Mouse (Mus musculus): ENCODE data around the gene Grap. TPM values are rescaled to one million over a fixed set of nuclear protein-coding genes. Genes with fewer than 3 reads are reported as not detected.

Gene Grap
- polyA plus RNA-seq, 1 experiment from 2014 or later: 10.3 TPM

DNA sequence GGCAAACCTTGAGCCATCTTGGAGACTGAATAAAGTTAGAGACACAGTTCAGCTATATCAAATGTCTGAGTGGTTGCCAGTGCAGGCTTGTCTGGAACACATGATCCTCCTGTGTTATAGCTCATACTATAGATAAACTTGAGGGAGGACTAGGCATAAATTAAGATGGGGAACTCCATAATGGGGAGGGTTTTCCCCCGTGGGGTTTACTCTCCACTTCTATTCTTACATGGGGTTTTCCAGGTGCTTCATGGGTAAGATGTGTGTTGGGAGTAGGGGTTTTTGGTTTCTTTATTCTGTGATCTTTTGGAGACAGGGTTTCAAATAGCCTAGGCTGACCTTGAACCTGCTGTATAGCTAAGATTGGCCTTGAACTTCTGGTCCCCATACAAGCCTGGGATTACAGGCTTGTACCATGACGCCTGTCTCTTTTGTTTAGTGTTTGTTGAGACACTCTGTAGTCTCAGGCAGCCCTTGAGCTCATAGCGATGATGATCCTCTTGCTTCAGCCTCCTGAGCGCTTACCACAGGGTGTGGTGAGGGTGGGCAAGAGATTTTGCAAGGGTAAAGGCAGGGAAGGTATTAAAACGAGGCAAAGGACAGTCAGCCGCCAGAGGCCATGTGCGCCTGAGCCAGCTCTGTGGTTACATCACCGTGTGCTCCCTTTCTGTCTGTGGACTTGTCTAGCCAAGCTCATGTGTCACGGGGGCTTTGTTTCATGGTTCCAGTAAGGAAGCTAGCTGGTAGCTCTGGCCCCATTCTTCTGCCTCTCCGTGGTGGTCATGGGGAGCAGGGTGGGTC lies 5.8 kb upstream of the Grap start:
- Histone ChIP-seq H3K4me3 (ENCODE audit: control insufficient read depth in 1 of 2, insufficient read depth in 1 of 2, low read depth in 1 of 2, low read length in 2 of 2) (no peak overlapping the region), H3K4me2 (ENCODE audit: low read length) (no peak overlapping the region), H3K27ac (replicated peaks in 1 of 2; ENCODE audit: control insufficient read depth in 1 of 2, insufficient read depth in 1 of 2, low read depth in 2 of 2, low read length in 2 of 2) (no peak overlapping the region), H3K4me1 (ENCODE audit: control insufficient read depth in 2 of 2, insufficient read depth in 2 of 2, low read length in 2 of 2) (peaks cover 7 to 11% of the 10 kb centered on the region in 2 experiments; a peak in 3 of 4 replicates), H3K9me3 (ENCODE audit: control insufficient read depth, low read length) (no peaks in the 10 kb centered on the region), H3K9ac (ENCODE audit: low read length) (no peak overlapping the region), H3K27me3 (ENCODE audit: control insufficient read depth, insufficient read depth, low read length) (no peaks in the 10 kb centered on the region), H3K36me3 (ENCODE audit: control insufficient read depth, insufficient read depth, low read length) (no peaks in the 10 kb centered on the region)
- no peak for ATAC-seq (ENCODE audit: insufficient number of reproducible peaks, insufficient read depth, low FRiP score, low read depth)
- WGBS: 68% methylated on average over 10 of the region's 10 CpGs

DNA sequence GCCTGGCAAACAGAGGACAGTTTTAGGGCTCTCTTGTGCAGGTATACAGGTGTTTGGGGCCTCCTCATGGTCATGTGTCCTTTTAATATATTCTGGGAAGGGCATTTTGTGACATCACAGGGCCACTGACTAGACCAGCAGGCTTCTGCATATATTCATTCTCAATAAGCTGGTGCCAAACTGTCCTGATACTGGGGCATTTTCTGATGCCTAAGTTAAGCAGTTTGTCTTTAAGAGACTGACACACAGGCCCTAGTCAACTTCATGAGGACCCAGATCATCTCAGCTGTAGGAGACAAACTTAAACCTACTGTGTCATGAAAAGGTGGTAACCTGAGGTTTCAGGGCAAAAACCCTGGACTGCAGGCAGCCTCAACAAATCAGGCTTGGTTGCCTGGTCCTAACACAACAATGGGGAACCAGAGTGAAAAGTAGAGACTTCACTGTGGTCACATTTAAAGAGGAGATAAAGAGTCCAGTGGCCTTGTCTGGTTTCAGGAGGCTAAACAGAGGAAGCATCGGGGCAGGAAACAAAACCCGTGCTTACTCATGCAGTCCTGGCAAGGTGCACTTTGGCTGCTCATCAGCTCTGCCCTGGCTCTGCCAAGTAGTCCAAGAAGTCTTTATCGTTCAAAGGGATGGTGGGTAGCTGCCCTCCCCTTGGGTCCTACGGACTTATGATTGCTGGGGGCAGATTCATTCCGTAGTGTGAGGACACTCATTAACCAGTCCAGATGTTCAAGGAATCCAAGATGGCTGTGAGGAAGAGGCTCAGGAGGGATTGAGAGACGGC lies 4.9 kb upstream of the Grap start:
- Histone ChIP-seq H3K36me3 (ENCODE audit: control insufficient read depth, insufficient read depth, low read length) (no peaks in the 10 kb centered on the region), H3K4me2 (ENCODE audit: low read length) (no peak overlapping the region), H3K27ac (replicated peaks in 1 of 2; ENCODE audit: control insufficient read depth in 1 of 2, insufficient read depth in 1 of 2, low read depth in 2 of 2, low read length in 2 of 2) (no peak overlapping the region), H3K4me3 (ENCODE audit: control insufficient read depth in 1 of 2, insufficient read depth in 1 of 2, low read depth in 1 of 2, low read length in 2 of 2) (no peak overlapping the region), H3K4me1 (ENCODE audit: control insufficient read depth in 2 of 2, insufficient read depth in 2 of 2, low read length in 2 of 2) (peaks cover 7 to 11% of the 10 kb centered on the region in 2 experiments; a peak in 3 of 4 replicates), H3K27me3 (ENCODE audit: control insufficient read depth, insufficient read depth, low read length) (no peaks in the 10 kb centered on the region), H3K9ac (ENCODE audit: low read length) (no peak overlapping the region), H3K9me3 (ENCODE audit: control insufficient read depth, low read length) (no peaks in the 10 kb centered on the region)
- ATAC-seq (ENCODE audit: insufficient number of reproducible peaks, insufficient read depth, low FRiP score, low read depth): no peak
- 57% methylated on average over 6 of the region's 6 CpGs for WGBS

DNA sequence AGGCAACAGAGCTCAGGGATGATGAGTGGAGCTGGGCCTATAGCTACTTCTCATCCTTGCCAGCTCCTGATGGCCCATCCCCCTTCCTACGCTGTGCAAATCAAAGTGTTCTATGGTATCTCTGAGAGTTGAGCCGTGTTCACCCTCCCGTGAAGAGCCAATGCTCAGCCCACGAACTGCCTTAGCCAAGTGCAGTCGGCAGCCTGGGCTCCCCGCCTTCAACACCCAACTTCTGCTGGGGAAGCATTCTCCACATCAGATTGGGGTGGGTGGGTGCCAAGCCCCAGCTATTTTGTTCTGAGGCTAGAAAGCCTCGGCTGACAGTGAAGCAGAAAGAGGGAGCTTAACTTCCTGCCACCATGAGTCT lies 4.3 kb upstream of the Grap start:
- H3K27me3 ChIP-seq (ENCODE audit: control insufficient read depth, insufficient read depth, low read length): no peaks in the 10 kb centered on the region
- H3K4me1 ChIP-seq (ENCODE audit: control insufficient read depth in 2 of 2, insufficient read depth in 2 of 2, low read length in 2 of 2): peaks cover 7 to 11% of the 10 kb centered on the region in 2 experiments; a peak in 3 of 4 replicates
- H3K4me3 ChIP-seq (ENCODE audit: control insufficient read depth in 1 of 2, insufficient read depth in 1 of 2, low read depth in 1 of 2, low read length in 2 of 2): no peak overlapping the region
- H3K36me3 ChIP-seq (ENCODE audit: control insufficient read depth, insufficient read depth, low read length): no peaks in the 10 kb centered on the region
- H3K9me3 ChIP-seq (ENCODE audit: control insufficient read depth, low read length): no peaks in the 10 kb centered on the region
- H3K27ac ChIP-seq (replicated peaks in 1 of 2; ENCODE audit: control insufficient read depth in 1 of 2, insufficient read depth in 1 of 2, low read depth in 2 of 2, low read length in 2 of 2): no peak overlapping the region
- WGBS: 68% methylated on average over 7 of the region's 7 CpGs
- no peak overlapping the region for H3K9ac ChIP-seq (ENCODE audit: low read length)
- ATAC-seq (ENCODE audit: insufficient number of reproducible peaks, insufficient read depth, low FRiP score, low read depth): no peak
- H3K4me2 ChIP-seq (ENCODE audit: low read length): no peak overlapping the region

DNA sequence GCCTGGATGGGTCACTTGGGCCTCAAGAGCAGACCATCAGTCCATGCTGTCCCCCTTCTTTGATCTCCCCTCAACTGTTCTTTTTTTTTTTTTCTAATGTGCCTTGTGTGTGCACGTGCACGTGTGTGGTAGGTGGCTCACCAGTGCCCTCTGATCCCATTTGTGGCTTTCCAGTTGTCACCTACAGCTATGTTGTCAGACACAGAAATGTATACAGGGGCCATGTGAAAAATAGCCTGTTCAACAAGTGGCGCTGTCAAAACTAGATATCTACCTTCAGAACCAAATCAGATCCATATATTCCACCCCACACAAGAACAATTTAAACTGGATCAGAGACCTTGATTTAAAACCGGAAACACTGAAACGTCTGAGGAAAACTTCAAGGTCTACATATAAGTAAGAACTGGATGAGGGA lies 3.9 kb upstream of the Grap start:
- ATAC-seq (ENCODE audit: insufficient number of reproducible peaks, insufficient read depth, low FRiP score, low read depth): no peak
- no peak overlapping the region for H3K9ac ChIP-seq (ENCODE audit: low read length)
- H3K27me3 ChIP-seq (ENCODE audit: control insufficient read depth, insufficient read depth, low read length): no peaks in the 10 kb centered on the region
- no peak overlapping the region for H3K27ac ChIP-seq (replicated peaks in 1 of 2; ENCODE audit: control insufficient read depth in 1 of 2, insufficient read depth in 1 of 2, low read depth in 2 of 2, low read length in 2 of 2)
- H3K9me3 ChIP-seq (ENCODE audit: control insufficient read depth, low read length): no peaks in the 10 kb centered on the region
- peaks cover 6 to 8% of the 10 kb centered on the region in 2 experiments; a peak in 3 of 4 replicates for H3K4me1 ChIP-seq (ENCODE audit: control insufficient read depth in 2 of 2, insufficient read depth in 2 of 2, low read length in 2 of 2)
- no peaks in the 10 kb centered on the region for H3K36me3 ChIP-seq (ENCODE audit: control insufficient read depth, insufficient read depth, low read length)
- WGBS: 87% methylated on average over 5 of the region's 5 CpGs
- no peak overlapping the region for H3K4me3 ChIP-seq (ENCODE audit: control insufficient read depth in 1 of 2, insufficient read depth in 1 of 2, low read depth in 1 of 2, low read length in 2 of 2)
- no peak overlapping the region for H3K4me2 ChIP-seq (ENCODE audit: low read length)

DNA sequence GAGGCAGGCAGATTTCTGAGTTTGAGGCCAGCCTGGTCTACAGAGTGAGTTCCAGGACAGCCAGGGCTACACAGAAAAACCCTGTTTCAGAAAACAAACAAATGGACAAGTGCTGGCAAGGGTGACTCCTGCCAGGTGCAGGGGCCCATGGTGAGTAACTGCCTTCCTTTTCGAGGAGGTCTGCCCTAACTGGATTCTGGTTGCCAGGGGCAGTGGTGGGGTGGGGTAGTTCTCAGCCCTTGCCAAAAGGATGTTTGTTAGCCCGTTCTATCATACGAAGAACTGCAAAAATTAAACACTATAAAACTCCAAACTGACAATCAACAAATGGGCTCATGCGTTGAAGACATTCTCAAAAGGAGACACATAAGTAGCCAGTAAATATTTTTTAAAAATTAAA lies 3.4 kb upstream of the Grap start:
- WGBS: 89% methylated on average over 4 of the region's 4 CpGs
- H3K36me3 ChIP-seq (ENCODE audit: control insufficient read depth, insufficient read depth, low read length): no peaks in the 10 kb centered on the region
- no peak overlapping the region for H3K4me2 ChIP-seq (ENCODE audit: low read length)
- no peak overlapping the region for H3K9ac ChIP-seq (ENCODE audit: low read length)
- no peaks in the 10 kb centered on the region for H3K9me3 ChIP-seq (ENCODE audit: control insufficient read depth, low read length)
- no peak overlapping the region for H3K27ac ChIP-seq (replicated peaks in 1 of 2; ENCODE audit: control insufficient read depth in 1 of 2, insufficient read depth in 1 of 2, low read depth in 2 of 2, low read length in 2 of 2)
- H3K27me3 ChIP-seq (ENCODE audit: control insufficient read depth, insufficient read depth, low read length): no peaks in the 10 kb centered on the region
- no peak overlapping the region for H3K4me3 ChIP-seq (ENCODE audit: control insufficient read depth in 1 of 2, insufficient read depth in 1 of 2, low read depth in 1 of 2, low read length in 2 of 2)
- peaks cover 2 to 4% of the 10 kb centered on the region in 2 experiments; a peak in 1 of 4 replicates for H3K4me1 ChIP-seq (ENCODE audit: control insufficient read depth in 2 of 2, insufficient read depth in 2 of 2, low read length in 2 of 2)
- ATAC-seq (ENCODE audit: insufficient number of reproducible peaks, insufficient read depth, low FRiP score, low read depth): no peak

DNA sequence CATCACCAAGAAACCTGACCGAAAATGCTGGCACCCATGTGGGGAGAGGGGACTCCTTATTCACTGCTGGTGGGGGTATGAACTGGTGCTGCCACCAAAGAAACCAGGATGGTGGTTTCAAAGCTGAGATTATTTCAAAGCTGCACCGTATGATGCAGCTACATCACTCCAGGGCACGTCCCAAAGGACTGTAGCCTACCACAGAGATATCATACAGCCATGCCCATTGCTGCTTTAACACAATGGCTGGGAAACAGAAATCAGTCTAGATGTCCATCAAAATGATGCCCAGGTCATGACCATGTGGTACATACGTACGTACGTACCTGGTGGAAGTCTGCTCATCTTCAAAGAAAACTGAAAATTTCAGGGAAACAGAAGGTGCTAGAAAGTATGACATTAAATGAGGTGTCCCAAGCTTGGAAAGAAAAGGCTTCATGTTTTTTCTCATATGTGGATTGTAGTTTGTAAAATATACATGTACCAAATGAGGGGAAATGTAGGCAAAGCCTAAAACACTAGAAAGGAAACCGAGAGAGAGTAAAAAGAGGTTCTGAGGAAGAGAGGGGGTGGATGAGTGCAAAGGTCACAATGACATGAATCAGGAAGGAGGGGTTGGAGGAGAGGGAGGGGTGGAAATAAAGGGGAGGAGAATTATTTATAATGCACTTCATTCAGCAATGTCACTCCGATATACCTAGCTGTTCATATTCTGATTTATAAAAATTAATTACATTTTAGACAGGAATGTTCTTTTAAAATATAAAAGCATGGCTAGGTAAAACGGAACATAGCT lies 2.4 kb upstream of the Grap start:
- no peaks in the 10 kb centered on the region for H3K36me3 ChIP-seq (ENCODE audit: control insufficient read depth, insufficient read depth, low read length)
- no peaks in the 10 kb centered on the region for H3K27me3 ChIP-seq (ENCODE audit: control insufficient read depth, insufficient read depth, low read length)
- H3K4me2 ChIP-seq (ENCODE audit: low read length): no peak overlapping the region
- WGBS: 79% methylated on average over 9 of the region's 9 CpGs
- H3K27ac ChIP-seq (replicated peaks in 1 of 2; ENCODE audit: control insufficient read depth in 1 of 2, insufficient read depth in 1 of 2, low read depth in 2 of 2, low read length in 2 of 2): no peak overlapping the region
- no peaks in the 10 kb centered on the region for H3K9me3 ChIP-seq (ENCODE audit: control insufficient read depth, low read length)
- ATAC-seq (ENCODE audit: insufficient number of reproducible peaks, insufficient read depth, low FRiP score, low read depth): no peak
- no peak overlapping the region for H3K4me3 ChIP-seq (ENCODE audit: control insufficient read depth in 1 of 2, insufficient read depth in 1 of 2, low read depth in 1 of 2, low read length in 2 of 2)
- no peak overlapping the region for H3K9ac ChIP-seq (ENCODE audit: low read length)
- H3K4me1 ChIP-seq (ENCODE audit: control insufficient read depth in 2 of 2, insufficient read depth in 2 of 2, low read length in 2 of 2): no peaks in the 10 kb centered on the region; a peak in 1 of 4 replicates

DNA sequence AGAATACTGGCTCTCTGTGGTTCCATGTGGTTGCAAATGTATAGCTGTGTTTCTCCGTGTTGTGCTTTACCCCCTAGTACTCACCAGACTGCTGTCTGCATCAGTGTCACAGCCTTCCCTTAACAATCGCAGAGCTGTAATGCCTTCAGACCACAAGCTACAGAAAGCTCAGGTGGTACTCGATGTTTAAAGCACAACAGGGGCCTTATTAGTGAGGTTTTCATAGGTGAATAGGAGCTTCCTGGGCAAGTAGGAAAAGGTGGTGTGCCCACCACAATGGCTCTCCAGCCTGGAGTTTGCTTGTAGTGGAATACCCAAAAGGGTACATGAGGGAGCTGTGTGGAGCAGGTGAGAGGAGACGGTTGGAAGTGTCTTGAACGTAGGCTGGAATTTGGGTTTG lies 849 bp upstream of the Grap start:
- Histone ChIP-seq H3K9me3 (ENCODE audit: control insufficient read depth, low read length) (no peaks in the 10 kb centered on the region), H3K36me3 (ENCODE audit: control insufficient read depth, insufficient read depth, low read length) (no peaks in the 10 kb centered on the region), H3K4me3 (ENCODE audit: control insufficient read depth in 1 of 2, insufficient read depth in 1 of 2, low read depth in 1 of 2, low read length in 2 of 2) (no peak overlapping the region), H3K27me3 (ENCODE audit: control insufficient read depth, insufficient read depth, low read length) (no peaks in the 10 kb centered on the region), H3K4me1 (ENCODE audit: control insufficient read depth in 2 of 2, insufficient read depth in 2 of 2, low read length in 2 of 2) (no peaks in the 10 kb centered on the region; a peak in 1 of 4 replicates), H3K27ac (replicated peaks in 1 of 2; ENCODE audit: control insufficient read depth in 1 of 2, insufficient read depth in 1 of 2, low read depth in 2 of 2, low read length in 2 of 2) (no peak overlapping the region), H3K4me2 (ENCODE audit: low read length) (no peak overlapping the region), H3K9ac (ENCODE audit: low read length) (no peak overlapping the region)
- ATAC-seq (ENCODE audit: insufficient number of reproducible peaks, insufficient read depth, low FRiP score, low read depth): no peak
- 83% methylated on average over 5 of the region's 5 CpGs for WGBS
